Mouse (Mus musculus) myocyte (in vitro differentiated cells): ENCODE measurements at regions not wholly inside any gene's neighbourhood (a gene's known extent, or its start where the extent isn't known, plus 50 kb on each side); places are given as distances from the start of the nearest gene placed in this dataset.

ENCODE experiments used
- H3K27me3 ChIP-seq: one replicate; pipeline ENCODE4 v1.6.1; 2011; ENCODE audit not compliant: control insufficient read depth, insufficient read depth, insufficient read length
- H3K36me3 ChIP-seq: one replicate; pipeline ENCODE4 v1.6.1; 2011; ENCODE audit not compliant: control insufficient read depth, insufficient read depth
- H3K4me2 ChIP-seq: one replicate; pipeline ENCODE4 v1.6.1; 2011; ENCODE audit warnings: low read depth, control low read depth
- H3K4me3 ChIP-seq: one replicate; pipeline ENCODE4 v1.5.1; 2011; ENCODE audit warnings: mild to moderate bottlenecking, control low read depth, moderate library complexity
- H3K79me2 ChIP-seq: one replicate; pipeline ENCODE4 v1.6.1; 2011; ENCODE audit not compliant: control insufficient read depth, insufficient read depth
- H3ac ChIP-seq: one replicate; pipeline ENCODE4 v1.6.1; 2011; ENCODE audit not compliant: control insufficient read depth, insufficient read length
- CEBPB ChIP-seq: IDR thresholded peaks from 2 replicates; pipeline ENCODE4 v1.6.1; 2011; ENCODE audit warnings: mild to moderate bottlenecking, moderate library complexity; ENCODE audit not compliant: poor library complexity, insufficient read depth, severe bottlenecking
- E2F4 ChIP-seq: IDR thresholded peaks from one replicate; pipeline ENCODE4 v1.6.1; 2011; ENCODE audit warnings: mild to moderate bottlenecking, control low read depth, moderate library complexity; ENCODE audit not compliant: insufficient read depth
- MAX ChIP-seq: IDR thresholded peaks from one replicate; pipeline ENCODE4 v1.6.1; 2011; ENCODE audit warnings: low read depth, mild to moderate bottlenecking, control low read depth
- MYOD1 ChIP-seq, 3 experiments: IDR thresholded peaks; one replicate each; pipeline ENCODE4 v1.6.1; 2011; ENCODE audit warnings: control low read depth in 2 of 3, low read depth in 2 of 3, mild to moderate bottlenecking in 2 of 3, moderate library complexity in 1 of 3; ENCODE audit not compliant: insufficient read length in 2 of 3, control insufficient read depth in 1 of 3
- MYOG ChIP-seq, 3 experiments: IDR thresholded peaks; one replicate each; pipeline ENCODE4 v1.6.1; 2011; ENCODE audit warnings: control low read depth in 2 of 3, low read depth in 2 of 3, mild to moderate bottlenecking in 2 of 3; ENCODE audit not compliant: insufficient read length in 2 of 3, control insufficient read depth in 1 of 3, insufficient read depth in 1 of 3
- POLR2A ChIP-seq: IDR thresholded peaks from one replicate; pipeline ENCODE4 v1.6.1; 2011; ENCODE audit warnings: low read depth, mild to moderate bottlenecking, control low read depth, moderate library complexity; ENCODE audit not compliant: insufficient read length
- POLR2AphosphoS2 ChIP-seq: IDR thresholded peaks from one replicate; pipeline ENCODE4 v1.6.1; 2011; ENCODE audit warnings: low read depth, control low read depth; ENCODE audit not compliant: insufficient read length
- REST ChIP-seq: IDR thresholded peaks from one replicate; pipeline ENCODE4 v1.6.1; 2011; ENCODE audit warnings: mild to moderate bottlenecking, control low read depth, moderate library complexity; ENCODE audit not compliant: insufficient read depth, insufficient read length
- SRF ChIP-seq: IDR thresholded peaks from one replicate; pipeline ENCODE4 v1.6.1; 2011; ENCODE audit warnings: low read depth; ENCODE audit not compliant: control insufficient read depth, insufficient read length
- TCF12 ChIP-seq: IDR thresholded peaks from one replicate; pipeline ENCODE4 v1.6.1; 2011; ENCODE audit warnings: mild to moderate bottlenecking, control low read depth; ENCODE audit not compliant: poor library complexity, insufficient read depth, severe bottlenecking
- TCF3 ChIP-seq: IDR thresholded peaks from one replicate; pipeline ENCODE4 v1.6.1; 2011; ENCODE audit warnings: low read depth, control low read depth; ENCODE audit not compliant: insufficient read length
- USF1 ChIP-seq: IDR thresholded peaks from one replicate; pipeline ENCODE4 v1.6.1; 2011; ENCODE audit warnings: low read depth, mild to moderate bottlenecking, control low read depth, moderate library complexity

GRCm38 (mm10) chr17:85877426-85877825 lies 189.4 kb upstream of the Six2 start:
- Histone ChIP-seq H3ac (no peak overlapping the region), H3K27me3 (no peaks in the 10 kb centered on the region)

GRCm38 (mm10) chr17:85876853-85877252 lies 188.8 kb upstream of the Six2 start:
- Histone ChIP-seq H3K36me3 (no peaks in the 10 kb centered on the region), H3K27me3 (no peaks in the 10 kb centered on the region), H3ac (no peak overlapping the region), H3K4me2 (no peak overlapping the region), H3K79me2 (no peaks in the 10 kb centered on the region), H3K4me3 (no peak overlapping the region)
- TF ChIP-seq TCF3 (no peak), TCF12 (no peak), USF1 (no peak), POLR2A (no peak), MAX (no peak), SRF (no peak), MYOD1 (IDR thresholded peaks at IDR 0.05; ENCODE audit: control insufficient read depth in 1 of 3, insufficient read length in 2 of 3, low read depth in 2 of 3) (no peak), REST (no peak)

More at GRCm38 (mm10) chr17:85877426-85877825, 189.4 kb upstream of the Six2 start:
- Histone ChIP-seq H3K79me2 (no peaks in the 10 kb centered on the region), H3K4me3 (no peak overlapping the region), H3K4me2 (no peak overlapping the region), H3K36me3 (no peaks in the 10 kb centered on the region)
- TF ChIP-seq POLR2AphosphoS2 (no peak), TCF12 (no peak), MYOG (IDR thresholded peaks at IDR 0.05; ENCODE audit: control insufficient read depth in 1 of 3, insufficient read depth in 1 of 3, insufficient read length in 2 of 3, low read depth in 2 of 3) (no peak), USF1 (no peak), REST (no peak)

GRCm38 (mm10) chr17:85873853-85874586 lies 185.9 kb upstream of the Six2 start:
- no peak for TF ChIP-seq E2F4
- no peak for TF ChIP-seq MAX
- no peak for TF ChIP-seq CEBPB
- no peak for TF ChIP-seq REST
- no peak for TF ChIP-seq TCF12
- TF ChIP-seq POLR2AphosphoS2: no peak
- no peak for TF ChIP-seq MYOG (IDR thresholded peaks at IDR 0.05; ENCODE audit: control insufficient read depth in 1 of 3, insufficient read depth in 1 of 3, insufficient read length in 2 of 3, low read depth in 2 of 3)
- TF ChIP-seq SRF: no peak
- TF ChIP-seq USF1: no peak
- TF ChIP-seq POLR2A: no peak
- TF ChIP-seq TCF3: no peak
- no peak for TF ChIP-seq MYOD1 (IDR thresholded peaks at IDR 0.05; ENCODE audit: control insufficient read depth in 1 of 3, insufficient read length in 2 of 3, low read depth in 2 of 3)
- Histone ChIP-seq H3ac (no peak overlapping the region), H3K4me2 (no peak overlapping the region), H3K79me2 (no peaks in the 10 kb centered on the region), H3K4me3 (no peak overlapping the region), H3K27me3 (no peaks in the 10 kb centered on the region), H3K36me3 (no peaks in the 10 kb centered on the region)

GRCm38 (mm10) chr17:85872903-85873413 lies 184.9 kb upstream of the Six2 start:
- Histone ChIP-seq H3K36me3 (no peaks in the 10 kb centered on the region), H3K27me3 (no peaks in the 10 kb centered on the region), H3K4me3 (no peak overlapping the region), H3K79me2 (no peaks in the 10 kb centered on the region), H3K4me2 (no peak overlapping the region), H3ac (no peak overlapping the region)
- TF ChIP-seq E2F4 (no peak), MAX (no peak), REST (no peak), POLR2AphosphoS2 (no peak), POLR2A (no peak), CEBPB (no peak), TCF12 (no peak), SRF (no peak), USF1 (no peak)

GRCm38 (mm10) chr17:85870406-85870805 lies 182.3 kb upstream of the Six2 start:
- no peaks in the 10 kb centered on the region for H3K27me3 ChIP-seq

More at GRCm38 (mm10) chr17:85870406-85870805, 182.3 kb upstream of the Six2 start:
- Histone ChIP-seq H3K79me2 (no peaks in the 10 kb centered on the region), H3K36me3 (no peaks in the 10 kb centered on the region), H3K4me2 (no peak overlapping the region), H3K4me3 (no peak overlapping the region), H3ac (no peak overlapping the region)
- no peak for TF ChIP-seq TCF12
- TF ChIP-seq MYOG (IDR thresholded peaks at IDR 0.05; ENCODE audit: control insufficient read depth in 1 of 3, insufficient read depth in 1 of 3, insufficient read length in 2 of 3, low read depth in 2 of 3): no peak
- TF ChIP-seq POLR2A: no peak
- no peak for TF ChIP-seq E2F4
- no peak for TF ChIP-seq REST
- no peak for TF ChIP-seq TCF3
- no peak for TF ChIP-seq USF1
- TF ChIP-seq CEBPB: no peak
- TF ChIP-seq MAX: no peak
- TF ChIP-seq SRF: no peak
- TF ChIP-seq POLR2AphosphoS2: no peak
- no peak for TF ChIP-seq MYOD1 (IDR thresholded peaks at IDR 0.05; ENCODE audit: control insufficient read depth in 1 of 3, insufficient read length in 2 of 3, low read depth in 2 of 3)
